ENCODE assay signal across 11 mouse cellular contexts in the genomic region with DNA sequence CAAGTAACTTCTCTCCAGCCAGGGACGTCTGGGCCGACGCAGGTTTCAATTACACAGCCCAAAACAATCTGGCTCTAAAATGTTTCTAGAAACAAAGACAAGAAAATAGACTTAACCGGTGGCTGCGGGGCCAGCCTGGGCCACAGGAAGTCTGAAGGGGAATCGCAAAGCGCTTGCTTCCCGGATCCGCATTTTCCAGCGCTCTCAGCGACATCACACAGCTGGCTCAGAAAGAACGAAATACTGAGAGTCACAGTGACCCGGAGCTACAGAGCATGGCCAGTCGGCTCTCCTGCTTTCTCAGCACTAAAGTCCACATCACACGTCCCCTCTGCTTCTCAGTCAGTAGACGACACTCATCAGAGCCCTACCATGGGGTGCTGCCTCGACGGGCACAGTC. TPM values are rescaled to one million over a fixed set of nuclear protein-coding genes. Genes with fewer than 3 reads are reported as not detected.
A peak's percentile ranks its signal among the peaks of the same experiment; 100 is the strongest.
DNase-seq lines count a peak whose midpoint lies in the region; ATAC-seq and TF ChIP-seq lines count a peak whose summit lies in the region.
"Had no signal": no experiment of that assay in that cellular context is flagged by ENCODE, and none has a peak within 500 bp of the region (broad histone marks: within the 10 kb centered on the region; RNA-seq: fewer than 3 reads in every experiment).

No protein-coding gene starts in this region.

- DNase-seq in heart, adult 18-20 months, result peak; percentile 68 to 70
- DNase-seq in spleen, adult 2 months (ENCODE audit: low read depth in 1 of 2, low spot score in 2 of 2), result no peak
- no peak for DNase-seq in spleen, postnatal 10 days (ENCODE audit: low spot score in 2 of 2)
- DNase-seq in kidney, postnatal 0 days (ENCODE audit: low spot score), result peak; percentile 80
- DNase-seq in adrenal gland, adult 18-20 months (ENCODE audit: low spot score in 2 of 2), result no peak
- DNase-seq in urinary bladder, postnatal 10 days (ENCODE audit: low spot score), result no peak
- DNase-seq: cerebellum, adult 8-10 months had no signal

- H3K4me3 ChIP-seq in heart, embryonic 11.5 days (ENCODE audit: low read depth, low read length), result no peak overlapping the region
- H3K4me3 ChIP-seq in spleen, adult 2 months (ENCODE audit: extremely low read depth, insufficient read depth, insufficient read length), result no peak overlapping the region
- no peak overlapping the region for H3K4me3 ChIP-seq in kidney, postnatal 0 days (replicated peaks; ENCODE audit: low read depth, low read length)
- H3K4me3 ChIP-seq: megakaryocyte, embryonic 14.5 days had no signal

- no peak for TF ChIP-seq CTCF in spleen, adult 2 months (IDR thresholded peaks at IDR 0.05; ENCODE audit: extremely low read depth, insufficient read depth, insufficient read length, insufficient replicate concordance)
- no peak for TF ChIP-seq CTCF in kidney, postnatal 0 days (IDR thresholded peaks at IDR 0.05; ENCODE audit: low read depth)

- no peak overlapping the region for H3K27ac ChIP-seq in heart, embryonic 11.5 days (ENCODE audit: low read depth, low read length)
- H3K27ac ChIP-seq in spleen, adult 2 months (ENCODE audit: insufficient read depth, low read length), result 0 out of 2 replicates have a peak overlapping the region, but pooled peaks have one; percentile 14
- peak overlapping the region; percentile 71 for H3K27ac ChIP-seq in kidney, postnatal 0 days

- no peak overlapping the region for H3K4me2 ChIP-seq in heart, embryonic 11.5 days
- H3K4me2 ChIP-seq in kidney, postnatal 0 days (ENCODE audit: low read length), result peak overlapping the region; percentile 3; the same call in 1 of the 2 replicates

- H3K9ac ChIP-seq in heart, embryonic 11.5 days (ENCODE audit: low read depth, low read length), result no peak overlapping the region
- no peak overlapping the region for H3K9ac ChIP-seq in kidney, postnatal 0 days (ENCODE audit: low read depth, low read length)

- no peak for ATAC-seq in heart, embryonic 11.5 days (replicated peaks; ENCODE audit: insufficient number of reproducible peaks, low FRiP score, low TSS enrichment)
- no peak for ATAC-seq in kidney, postnatal 0 days (replicated peaks; ENCODE audit: low FRiP score, low read depth)
- ATAC-seq in activated CD4-positive, CD25-positive, alpha-beta regulatory T cell, adult 4 months, result no peak
- ATAC-seq: forebrain, embryonic 16.5 days had no signal

- H3K36me3 ChIP-seq in heart, embryonic 11.5 days (ENCODE audit: control insufficient read depth, insufficient read depth, low read length), result no peaks in the 10 kb centered on the region
- H3K36me3 ChIP-seq in spleen, adult 2 months (ENCODE audit: control insufficient read depth, insufficient read depth, low read length), result no peaks in the 10 kb centered on the region
- no peaks in the 10 kb centered on the region for H3K36me3 ChIP-seq in kidney, postnatal 0 days (ENCODE audit: insufficient read depth, low read length)

- no peaks in the 10 kb centered on the region for H3K9me3 ChIP-seq in heart, embryonic 11.5 days (replicated peaks; ENCODE audit: control insufficient read depth, low read length)
- H3K9me3 ChIP-seq in kidney, postnatal 0 days (replicated peaks; ENCODE audit: low read length), result no peaks in the 10 kb centered on the region
- H3K9me3 ChIP-seq: megakaryocyte, embryonic 14.5 days had no signal

- peaks cover 37% of the 10 kb centered on the region for H3K4me1 ChIP-seq in heart, embryonic 11.5 days (ENCODE audit: control insufficient read depth, insufficient read depth, low read length)
- no peaks in the 10 kb centered on the region for H3K4me1 ChIP-seq in spleen, adult 2 months (ENCODE audit: control insufficient read depth, insufficient read depth, insufficient read length)
- peaks cover 26% of the 10 kb centered on the region for H3K4me1 ChIP-seq in kidney, postnatal 0 days (replicated peaks; ENCODE audit: insufficient read depth, low read length)

- no peak for TF ChIP-seq POLR2A in spleen, adult 2 months (IDR thresholded peaks at IDR 0.05; ENCODE audit: low read depth, low read length)

- 78% methylated on average over 18 of the region's 18 CpGs for WGBS in heart, embryonic 11.5 days (ENCODE audit: insufficient replicate concordance)
- 85% methylated on average over 18 of the region's 18 CpGs for WGBS in spleen, adult 2 months
- WGBS in kidney, postnatal 0 days, result 52% methylated on average over 18 of the region's 18 CpGs

- H3K27me3 ChIP-seq in heart, embryonic 11.5 days (ENCODE audit: control insufficient read depth, insufficient read depth, low read length), result no peaks in the 10 kb centered on the region
- H3K27me3 ChIP-seq in spleen, adult 2 months (ENCODE audit: control insufficient read depth, insufficient read depth, low read length), result no peaks in the 10 kb centered on the region
- no peaks in the 10 kb centered on the region for H3K27me3 ChIP-seq in kidney, postnatal 0 days (ENCODE audit: insufficient read depth, low read length)
- H3K27me3 ChIP-seq: megakaryocyte, embryonic 14.5 days had no signal

RNA-seq across cellular contexts. Expression of a gene that starts 17.7 kb away (rescaled TPM):
- 10 to 100 TPM; 30.3 to 33.1 TPM for total RNA-seq in heart, adult 18-20 months (2021)
- polyA plus RNA-seq in heart, embryonic 11.5 days (2014; fragmentation: Nextera tagmentation; extraction: Ambion mirVana), result 113 and 140 TPM in 2 replicates
- 37.9 and 38.3 TPM in 2 replicates for polyA plus RNA-seq in spleen, adult 2 months (2012; rRNA removed)
- 69.5 and 86.7 TPM in 2 replicates for polyA plus RNA-seq in kidney, postnatal 0 days (2015; fragmentation: Nextera tagmentation; extraction: Ambion mirVana)
- total RNA-seq in adrenal gland, adult 18-20 months (2021), result 10 to 100 TPM; 43.9 to 56.3 TPM
- 10 to 100 TPM; 59.2 to 70.7 TPM for polyA plus RNA-seq in activated CD4-positive, CD25-positive, alpha-beta regulatory T cell, adult 4 months (2017; shearing (Covaris generic))

RNA-seq across cellular contexts. Expression of a gene that starts 58.4 kb away (rescaled TPM):
- 1 to 10 TPM; 4.4 to 7.3 TPM for total RNA-seq in heart, adult 18-20 months (2021)
- polyA plus RNA-seq in heart, embryonic 11.5 days (2014; fragmentation: Nextera tagmentation; extraction: Ambion mirVana), result 0.97 and 1.5 TPM in 2 replicates
- 274 and 338 TPM in 2 replicates for polyA plus RNA-seq in spleen, adult 2 months (2012; rRNA removed)
- polyA plus RNA-seq in kidney, postnatal 0 days (2015; fragmentation: Nextera tagmentation; extraction: Ambion mirVana), result 2.1 and 2.4 TPM in 2 replicates
- total RNA-seq in adrenal gland, adult 18-20 months (2021), result 10 to 100 TPM in 1 of 2 experiments, 1 to 10 TPM in 1; 4.5 to 10.0 TPM
- 100 to 1,000 TPM; 629 to 698 TPM for polyA plus RNA-seq in activated CD4-positive, CD25-positive, alpha-beta regulatory T cell, adult 4 months (2017; shearing (Covaris generic))

Comparison
In these comparisons a context has a peak if more than half of its experiments do, and no peak if none do; other contexts are left out.
1. DNase-seq: peak in heart, adult 18-20 months (2 of 2) and kidney, postnatal 0 days (single experiment); none in spleen, adult 2 months (0 of 2), spleen, postnatal 10 days (0 of 2), adrenal gland, adult 18-20 months (0 of 2) and urinary bladder, postnatal 10 days (single experiment).
2. RNA of a gene that starts 58.4 kb away (polyA plus RNA-seq): 629 to 698 TPM in activated CD4-positive, CD25-positive, alpha-beta regulatory T cell, adult 4 months and 274 to 338 TPM in spleen, adult 2 months; 2.1 to 2.4 TPM in kidney, postnatal 0 days and 0.97 to 1.5 TPM in heart, embryonic 11.5 days; every median in the first group is over 10 times any median in the second.